Mouse (Mus musculus) forebrain, postnatal 0 days (tissue): ENCODE data around the gene Slc16a12. TPM values are rescaled to one million over a fixed set of nuclear protein-coding genes. Genes with fewer than 3 reads are reported as not detected.
"Not testable (repeated sequence)": the region's sequence is repeated elsewhere in the genome, so short reads cannot be mapped to it uniquely, and the experiment has no call there.

ENCODE experiments used
- ATAC-seq: fragments of 200-750 bp; cut with Nextera tagmentation; 2 replicates; pipeline ENCODE4 v1.8.0; 2017; ENCODE audit warnings: mild to moderate bottlenecking, moderate library complexity
- DNase-seq: peaks from one replicate; pipeline ENCODE4 v3.0.0-alpha.2; 2015
- H3K27ac ChIP-seq: fragments of 300-500 bp; sonication (generic); 2 replicates; pipeline ENCODE4 v1.5.1; 2014; ENCODE audit warnings: low read depth, mild to moderate bottlenecking, antibody characterized with exemption, low read length, moderate library complexity, mixed read lengths
- H3K27me3 ChIP-seq: fragments of 300-500 bp; sonication (generic); 2 replicates; pipeline ENCODE4 v1.6.1; 2014; ENCODE audit warnings: mild to moderate bottlenecking, low read length, mixed read lengths; ENCODE audit not compliant: insufficient read depth
- H3K36me3 ChIP-seq: fragments of 300-500 bp; sonication (generic); 2 replicates; pipeline ENCODE4 v1.6.1; 2014; ENCODE audit warnings: mild to moderate bottlenecking, moderate library complexity; ENCODE audit not compliant: insufficient read depth
- H3K4me1 ChIP-seq: fragments of 300-500 bp; sonication (generic); 2 replicates; pipeline ENCODE4 v1.6.1; 2014; ENCODE audit warnings: antibody characterized with exemption; ENCODE audit not compliant: insufficient read depth
- H3K4me2 ChIP-seq: fragments of 300-500 bp; sonication (generic); 2 replicates; pipeline ENCODE4 v1.6.1; 2014; ENCODE audit warnings: low read depth, mild to moderate bottlenecking, moderate library complexity
- H3K4me3 ChIP-seq: fragments of 300-500 bp; sonication (generic); 2 replicates; pipeline ENCODE4 v1.5.1; 2014; ENCODE audit warnings: low read depth, low read length, mixed read lengths
- H3K9ac ChIP-seq: fragments of 300-500 bp; sonication (generic); 2 replicates; pipeline ENCODE4 v1.6.1; 2014; ENCODE audit warnings: mild to moderate bottlenecking
- H3K9me3 ChIP-seq: fragments of 300-500 bp; sonication (generic); 2 replicates; pipeline ENCODE4 v1.6.1; 2016; ENCODE audit warnings: low read length
- CTCF ChIP-seq: sonication (generic); IDR thresholded peaks from 2 replicates; pipeline ENCODE4 v1.5.1; 2016; ENCODE audit warnings: antibody characterized with exemption, control low read depth, low read depth
- WGBS: fragments of 180-500 bp; shearing (Covaris S2); extraction: QIAGEN DNeasy Blood & Tissue Kit; methylation state at CpG from one replicate; pipeline ENCODE4 v1.1.7; 2014; 5-methylcytosine and 5-hydroxymethylcytosine counted together
- polyA plus RNA-seq: library from polyadenylated mRNA; unstranded; fragments of >200 nt; fragmentation: Nextera tagmentation; extraction: Ambion mirVana; gene quantifications from 2 replicates; pipeline ENCODE4 v1.2.1, GENCODE M21; 2015
- total RNA-seq: library from RNA; depleted of rRNA; stranded (reverse); fragments of >200 nt; gene quantifications from 2 replicates; pipeline ENCODE4 v1.2.3, GENCODE M21; 2014

Gene Slc16a12
- total and polyA plus RNA-seq, 2 experiments from 2014 or later: 2.8 to 3.1 TPM

GRCm38 (mm10) chr19:34655227-34655805 is 91.8 kb downstream of the Slc16a12 start:
- H3K27ac ChIP-seq: no peak overlapping the region
- H3K4me3 ChIP-seq: no peak overlapping the region
- no peak overlapping the region for H3K9ac ChIP-seq
- no peaks in the 10 kb centered on the region for H3K4me1 ChIP-seq
- no peaks in the 10 kb centered on the region for H3K9me3 ChIP-seq
- H3K27me3 ChIP-seq: no peaks in the 10 kb centered on the region
- ATAC-seq: no peak
- no peak for DNase-seq
- no peak for TF ChIP-seq CTCF
- 90% methylated on average over 10 of the region's 10 CpGs for WGBS
- no peak overlapping the region for H3K4me2 ChIP-seq
- H3K36me3 ChIP-seq: no peaks in the 10 kb centered on the region

- H3K36me3 ChIP-seq: no peaks in the 10 kb centered on the region
- no peak for DNase-seq
- no peak overlapping the region for H3K27ac ChIP-seq
- WGBS: 89% methylated on average over 6 of the region's 6 CpGs
- no peak for ATAC-seq
- no peak overlapping the region for H3K9ac ChIP-seq
- no peaks in the 10 kb centered on the region for H3K4me1 ChIP-seq
- TF ChIP-seq CTCF: no peak
- no peak overlapping the region for H3K4me3 ChIP-seq
- no peaks in the 10 kb centered on the region for H3K27me3 ChIP-seq
- H3K9me3 ChIP-seq: no peaks in the 10 kb centered on the region
- H3K4me2 ChIP-seq: no peak overlapping the region
These were observed 96.1 kb downstream of the Slc16a12 start for GRCm38 (mm10) chr19:34650997-34651396.

GRCm38 (mm10) chr19:34650276-34650675 is 96.8 kb downstream of the Slc16a12 start:
- 84% methylated on average over 3 of the region's 3 CpGs for WGBS
- Histone ChIP-seq H3K4me1 (no peaks in the 10 kb centered on the region), H3K36me3 (no peaks in the 10 kb centered on the region), H3K9ac (no peak overlapping the region), H3K27me3 (no peaks in the 10 kb centered on the region), H3K4me3 (no peak overlapping the region), H3K27ac (no peak overlapping the region), H3K4me2 (no peak overlapping the region), H3K9me3 (no peaks in the 10 kb centered on the region)
- DNase-seq (no peak), ATAC-seq (no peak)
- no peak for TF ChIP-seq CTCF

GRCm38 (mm10) chr19:34647630-34648029 is 99.5 kb downstream of the Slc16a12 start:
- DNase-seq, H3K4me1 ChIP-seq, H3K9ac ChIP-seq, H3K27me3 ChIP-seq, H3K9me3 ChIP-seq, H3K27ac ChIP-seq, H3K4me3 ChIP-seq, ATAC-seq, H3K36me3 ChIP-seq, H3K4me2 ChIP-seq: not testable (repeated sequence)
- WGBS: 93% methylated on average over 7 of the region's 8 CpGs

GRCm38 (mm10) chr19:34642616-34643015 is 104.5 kb downstream of the Slc16a12 start:
- H3K4me3 ChIP-seq: no peak overlapping the region
- no peaks in the 10 kb centered on the region for H3K36me3 ChIP-seq
- no peaks in the 10 kb centered on the region for H3K9me3 ChIP-seq
- H3K9ac ChIP-seq: no peak overlapping the region
- ATAC-seq: no peak
- no peak overlapping the region for H3K27ac ChIP-seq
- no peaks in the 10 kb centered on the region for H3K4me1 ChIP-seq
- DNase-seq: no peak
- H3K4me2 ChIP-seq: no peak overlapping the region
- no peak for TF ChIP-seq CTCF
- 85% methylated on average over 5 of the region's 5 CpGs for WGBS
- H3K27me3 ChIP-seq: no peaks in the 10 kb centered on the region

- Histone ChIP-seq H3K36me3 (no peaks in the 10 kb centered on the region), H3K9ac (no peak within 1 kb of the TSS), H3K4me2 (0 out of 2 replicates have a peak within 1 kb of the TSS, but pooled peaks have one; percentile 8), H3K4me1 (no peaks in the 10 kb centered on the region), H3K4me3 (no peak within 1 kb of the TSS), H3K27ac (no peak within 1 kb of the TSS), H3K9me3 (no peaks in the 10 kb centered on the region), H3K27me3 (no peaks in the 10 kb centered on the region)
- ATAC-seq (no peak), DNase-seq (no peak)
- WGBS: 64% methylated on average over 4 of the region's 4 CpGs
- no peak for TF ChIP-seq CTCF
These were observed 106.5 kb downstream of the Slc16a12 start, which contains the start of the genes Ifit1bl2 and Ifit1 for GRCm38 (mm10) chr19:34640623-34641022. TSS of gene Ifit1bl2 (minus strand) at chr19:34640743. TSS of gene Ifit1 (plus strand) at chr19:34640871.

GRCm38 (mm10) chr19:34636933-34637557 is 110.0 kb downstream of the Slc16a12 start:
- Histone ChIP-seq H3K27ac (no peak overlapping the region), H3K4me1 (no peaks in the 10 kb centered on the region), H3K9ac (no peak overlapping the region), H3K9me3 (no peaks in the 10 kb centered on the region), H3K27me3 (no peaks in the 10 kb centered on the region), H3K4me3 (no peak overlapping the region), H3K4me2 (no peak overlapping the region), H3K36me3 (no peaks in the 10 kb centered on the region)
- peak; percentile 73 for ATAC-seq
- WGBS: 13% methylated on average over 3 of the region's 3 CpGs
- DNase-seq: peak; percentile 51
- TF ChIP-seq CTCF: peak; percentile 80
